Mouse (Mus musculus) embryonic facial prominence, embryonic 14.5 days (tissue): ENCODE measurements around the gene Vamp1. TPM values are rescaled to one million over a fixed set of nuclear protein-coding genes. Genes with fewer than 3 reads are reported as not detected.

Experiments used
- ATAC-seq: fragments of 200-750 bp; cut with Nextera tagmentation; 2 replicates; pipeline ENCODE4 v1.8.0; 2017; ENCODE audit warnings: low read depth, moderate number of reproducible peaks, moderate TSS enrichment
- DNase-seq: peaks from one replicate; pipeline ENCODE4 v3.0.0-alpha.2; 2015; ENCODE audit warnings: low spot score
- H3K27ac ChIP-seq: fragments of 300-500 bp; sonication (generic); replicated peaks from 2 replicates; pipeline ENCODE4 v1.5.1; 2014; ENCODE audit warnings: low read depth, mild to moderate bottlenecking, low read length, moderate library complexity
- H3K27me3 ChIP-seq: fragments of 300-500 bp; sonication (generic); replicated peaks from 2 replicates; pipeline ENCODE4 v1.6.1; 2014; ENCODE audit warnings: low read length; ENCODE audit not compliant: control insufficient read depth, insufficient read depth
- H3K36me3 ChIP-seq: fragments of 300-500 bp; sonication (generic); 2 replicates; pipeline ENCODE4 v1.6.1; 2014; ENCODE audit warnings: low read length, mixed read lengths; ENCODE audit not compliant: control insufficient read depth, insufficient read depth
- H3K4me1 ChIP-seq: fragments of 300-500 bp; sonication (generic); 2 replicates; pipeline ENCODE4 v1.6.1; 2014; ENCODE audit warnings: antibody characterized with exemption, low read length; ENCODE audit not compliant: control insufficient read depth, insufficient read depth
- H3K4me2 ChIP-seq: fragments of 300-500 bp; sonication (generic); 2 replicates; pipeline ENCODE4 v1.6.1; 2014; ENCODE audit warnings: low read depth, mild to moderate bottlenecking, low read length, moderate library complexity, mixed read lengths
- H3K4me3 ChIP-seq: fragments of 300-500 bp; sonication (generic); 2 replicates; pipeline ENCODE4 v1.5.1; 2014; ENCODE audit warnings: low read depth, mild to moderate bottlenecking, low read length
- H3K9ac ChIP-seq: fragments of 300-500 bp; sonication (generic); 2 replicates; pipeline ENCODE4 v1.6.1; 2014; ENCODE audit warnings: low read depth, mild to moderate bottlenecking, low read length, moderate library complexity, mixed read lengths
- H3K9me3 ChIP-seq: fragments of 300-500 bp; sonication (generic); 2 replicates; pipeline ENCODE4 v1.6.1; 2016; ENCODE audit warnings: low read length; ENCODE audit not compliant: control insufficient read depth
- WGBS: fragments of 180-500 bp; shearing (Covaris S2); extraction: QIAGEN DNeasy Blood & Tissue Kit; methylation state at CpG from one replicate; pipeline ENCODE4 v1.1.7; 2014; 5-methylcytosine and 5-hydroxymethylcytosine counted together
- polyA plus RNA-seq: library from polyadenylated mRNA; unstranded; fragments of >200 nt; fragmentation: Nextera tagmentation; extraction: Ambion mirVana; gene quantifications from 2 replicates; pipeline ENCODE4 v1.2.1, GENCODE M21; 2014

The Vamp1 gene
- 2.4 and 2.7 TPM in 2 replicates for polyA plus RNA-seq

- under 1% methylated on average over 41 of the region's 48 CpGs for whole genome bisulfite sequencing
- Histone ChIP-seq H3K27me3 (peaks cover 20% of the 10 kb centered on the region; the same call in 1 of the 2 replicates), H3K36me3 (no peaks in the 10 kb centered on the region), H3K4me1 (no peaks in the 10 kb centered on the region), H3K9me3 (no peaks in the 10 kb centered on the region), H3K4me3 (peak within 1 kb of the TSS; percentile 73), H3K27ac (peak within 1 kb of the TSS; percentile 44), H3K4me2 (peak within 1 kb of the TSS; percentile 95), H3K9ac (peak within 1 kb of the TSS; percentile 77)
- peak; percentile 97 for ATAC-seq
- peak; percentile 98 for DNase-seq
These were observed at the start of gene Vamp1 for GRCm38 (mm10) chr6:125215148-125215954. Gene Vamp1, plus strand, starts transcription at chr6:125215551.

GRCm38 (mm10) chr6:125166051-125166751 is 49.1 kb upstream of the Vamp1 start, which contains the start of gene Gapdh:
Gene Gapdh, minus strand, starts transcription at chr6:125166467.
- H3K9ac ChIP-seq = peak within 1 kb of the TSS; percentile 95
- no peaks in the 10 kb centered on the region for H3K9me3 ChIP-seq
- DNase-seq (peak; percentile 91), ATAC-seq (peak; percentile 64)
- peak within 1 kb of the TSS; percentile 70 for H3K4me3 ChIP-seq
- H3K4me2 ChIP-seq = peak within 1 kb of the TSS; percentile 94
- WGBS = 0% methylated on average over 13 of the region's 18 CpGs
- no peaks in the 10 kb centered on the region for H3K27me3 ChIP-seq
- H3K36me3 ChIP-seq = peaks cover 68% of the 10 kb centered on the region
- peaks cover 22% of the 10 kb centered on the region for H3K4me1 ChIP-seq
- peak within 1 kb of the TSS; percentile 95 for H3K27ac ChIP-seq

- no peaks in the 10 kb centered on the region for H3K27me3 ChIP-seq
- H3K9ac ChIP-seq = peak overlapping the region; percentile 66
- DNase-seq = peak; percentile 86
- peak overlapping the region; percentile 94 for H3K4me2 ChIP-seq
- no peaks in the 10 kb centered on the region for H3K9me3 ChIP-seq
- H3K36me3 ChIP-seq = peaks cover 68% of the 10 kb centered on the region
- H3K27ac ChIP-seq = peak overlapping the region; percentile 95
- peak overlapping the region; percentile 70 for H3K4me3 ChIP-seq
- ATAC-seq = peak; percentile 35
- 18% methylated on average over 9 of the region's 10 CpGs for WGBS
- peaks cover 22% of the 10 kb centered on the region for H3K4me1 ChIP-seq
These were observed 48.3 kb upstream of the Vamp1 start for GRCm38 (mm10) chr6:125166861-125167650.

- Histone ChIP-seq H3K27me3 (no peaks in the 10 kb centered on the region), H3K27ac (no peak overlapping the region), H3K9ac (no peak overlapping the region), H3K4me2 (no peak overlapping the region), H3K4me1 (peaks cover 22% of the 10 kb centered on the region), H3K36me3 (peaks cover 72% of the 10 kb centered on the region), H3K4me3 (no peak overlapping the region), H3K9me3 (no peaks in the 10 kb centered on the region)
- DNase-seq (no peak), ATAC-seq (no peak)
- WGBS = 91% methylated on average over 14 of the region's 14 CpGs
These were observed 47.3 kb upstream of the Vamp1 start for GRCm38 (mm10) chr6:125168086-125168485.

- Histone ChIP-seq H3K9ac (no peak overlapping the region), H3K27ac (no peak overlapping the region), H3K9me3 (no peaks in the 10 kb centered on the region), H3K27me3 (no peaks in the 10 kb centered on the region), H3K36me3 (peaks cover 78% of the 10 kb centered on the region), H3K4me3 (no peak overlapping the region), H3K4me2 (no peak overlapping the region), H3K4me1 (peaks cover 14% of the 10 kb centered on the region)
- WGBS = 83% methylated on average over 6 of the region's 6 CpGs
- ATAC-seq (no peak), DNase-seq (no peak)
These were observed 45.2 kb upstream of the Vamp1 start for GRCm38 (mm10) chr6:125170194-125170593.

- Histone ChIP-seq H3K4me1 (peaks cover 3% of the 10 kb centered on the region; the same call in 1 of the 2 replicates), H3K9me3 (no peaks in the 10 kb centered on the region), H3K4me2 (no peak overlapping the region), H3K27me3 (no peaks in the 10 kb centered on the region), H3K27ac (no peak overlapping the region), H3K36me3 (peaks cover 99% of the 10 kb centered on the region), H3K4me3 (no peak overlapping the region), H3K9ac (no peak overlapping the region)
- 87% methylated on average over 2 of the region's 2 CpGs for WGBS
- ATAC-seq (no peak), DNase-seq (no peak)
These were observed 42.9 kb upstream of the Vamp1 start for GRCm38 (mm10) chr6:125172474-125172873.

- no peak overlapping the region for H3K27ac ChIP-seq
- H3K9ac ChIP-seq = no peak overlapping the region
- H3K27me3 ChIP-seq = no peaks in the 10 kb centered on the region
- H3K4me3 ChIP-seq = no peak overlapping the region
- no peaks in the 10 kb centered on the region for H3K4me1 ChIP-seq
- H3K9me3 ChIP-seq = no peaks in the 10 kb centered on the region
- 89% methylated on average over 7 of the region's 7 CpGs for WGBS
- ATAC-seq (no peak), DNase-seq (no peak)
- H3K36me3 ChIP-seq = peaks cover 99% of the 10 kb centered on the region
- no peak overlapping the region for H3K4me2 ChIP-seq
These were observed 42.1 kb upstream of the Vamp1 start for GRCm38 (mm10) chr6:125173256-125173655.

GRCm38 (mm10) chr6:125175469-125175868 is 39.9 kb upstream of the Vamp1 start:
- Histone ChIP-seq H3K27ac (no peak overlapping the region), H3K4me1 (no peaks in the 10 kb centered on the region), H3K36me3 (peaks cover 99% of the 10 kb centered on the region), H3K27me3 (no peaks in the 10 kb centered on the region), H3K9me3 (no peaks in the 10 kb centered on the region), H3K9ac (no peak overlapping the region), H3K4me2 (no peak overlapping the region), H3K4me3 (no peak overlapping the region)
- 92% methylated on average over 5 of the region's 5 CpGs for WGBS
- DNase-seq = no peak
- ATAC-seq = no peak
